Mouse (Mus musculus) neural tube, embryonic 11.5 days (tissue): ENCODE data around the gene Igsf9. TPM values are rescaled to one million over a fixed set of nuclear protein-coding genes. Genes with fewer than 3 reads are reported as not detected.

ENCODE experiments used
- ATAC-seq: fragments of 200-750 bp; cut with Nextera tagmentation; 2 replicates; pipeline ENCODE4 v1.8.0; 2017; ENCODE audit warnings: moderate number of reproducible peaks, mild to moderate bottlenecking, moderate TSS enrichment, moderate library complexity; ENCODE audit not compliant: insufficient read depth, low FRiP score, low TSS enrichment
- DNase-seq: peaks from one replicate; pipeline ENCODE4 v3.0.0-alpha.2; 2015; ENCODE audit warnings: low spot score
- H3K27ac ChIP-seq: fragments of 300-500 bp; sonication (generic); 2 replicates; pipeline ENCODE4 v1.5.1; 2014; ENCODE audit warnings: low read depth, mild to moderate bottlenecking, low read length
- H3K27me3 ChIP-seq: fragments of 300-500 bp; sonication (generic); 2 replicates; pipeline ENCODE4 v1.6.1; 2014; ENCODE audit warnings: mild to moderate bottlenecking, low read length, mixed read lengths; ENCODE audit not compliant: control insufficient read depth, insufficient read depth
- H3K36me3 ChIP-seq: fragments of 300-500 bp; sonication (generic); 2 replicates; pipeline ENCODE4 v1.6.1; 2014; ENCODE audit warnings: mild to moderate bottlenecking, low read length, moderate library complexity, mixed read lengths; ENCODE audit not compliant: control insufficient read depth, insufficient read depth
- H3K4me1 ChIP-seq: fragments of 300-500 bp; sonication (generic); 2 replicates; pipeline ENCODE4 v1.6.1; 2014; ENCODE audit warnings: low read length, mixed read lengths; ENCODE audit not compliant: control insufficient read depth, insufficient read depth
- H3K4me2 ChIP-seq: fragments of 300-500 bp; sonication (generic); 2 replicates; pipeline ENCODE4 v1.6.1; 2014; ENCODE audit warnings: low read depth, mild to moderate bottlenecking, moderate library complexity
- H3K4me3 ChIP-seq: fragments of 300-500 bp; sonication (generic); 2 replicates; pipeline ENCODE4 v1.5.1; 2014; ENCODE audit warnings: low read depth, low read length
- H3K9ac ChIP-seq: fragments of 300-500 bp; sonication (generic); 2 replicates; pipeline ENCODE4 v1.6.1; 2014; ENCODE audit warnings: mild to moderate bottlenecking, low read length
- H3K9me3 ChIP-seq: fragments of 300-500 bp; sonication (generic); 2 replicates; pipeline ENCODE4 v1.6.1; 2016; ENCODE audit warnings: low read length; ENCODE audit not compliant: control insufficient read depth
- WGBS: fragments of 180-500 bp; shearing (Covaris S2); extraction: QIAGEN DNeasy Blood & Tissue Kit; methylation state at CpG from one replicate; pipeline ENCODE4 v1.1.7; 2014; 5-methylcytosine and 5-hydroxymethylcytosine counted together
- polyA plus RNA-seq: library from polyadenylated mRNA; unstranded; fragments of >200 nt; fragmentation: Nextera tagmentation; extraction: Ambion mirVana; gene quantifications from 2 replicates; pipeline ENCODE4 v1.2.1, GENCODE M21; 2014

Gene Igsf9
- polyA plus RNA-seq, 1 experiment from 2014 or later = 59.3 TPM

DNA sequence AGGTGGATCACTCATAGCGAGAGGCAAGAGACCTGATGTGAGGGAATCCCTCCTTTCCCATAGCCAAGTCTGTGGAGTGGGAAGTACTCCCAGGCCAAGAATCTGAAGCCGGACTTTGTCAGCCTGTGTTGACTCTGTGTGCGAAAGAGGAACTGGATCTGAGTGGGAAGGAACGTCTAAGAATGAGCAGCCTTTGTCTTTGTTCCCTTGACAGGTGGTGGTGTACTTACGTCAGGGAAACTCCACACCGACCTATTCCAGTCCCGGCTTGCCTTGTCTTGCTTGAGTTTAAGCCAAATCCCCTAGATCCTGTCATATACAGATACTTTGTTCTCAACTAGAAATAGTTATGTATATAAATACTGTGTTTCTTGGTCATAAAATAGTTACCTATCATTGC, 40.9 kb downstream of the Igsf9 start:
- H3K27me3 ChIP-seq = no peaks in the 10 kb centered on the region
- no peak overlapping the region for H3K9ac ChIP-seq
- H3K4me1 ChIP-seq = peaks cover 7% of the 10 kb centered on the region
- H3K4me3 ChIP-seq = no peak overlapping the region
- no peaks in the 10 kb centered on the region for H3K9me3 ChIP-seq
- H3K36me3 ChIP-seq = no peaks in the 10 kb centered on the region
- ATAC-seq = no peak
- H3K4me2 ChIP-seq = no peak overlapping the region
- no peak overlapping the region for H3K27ac ChIP-seq
- WGBS = 76% methylated on average over 7 of the region's 7 CpGs
- DNase-seq = no peak

DNA sequence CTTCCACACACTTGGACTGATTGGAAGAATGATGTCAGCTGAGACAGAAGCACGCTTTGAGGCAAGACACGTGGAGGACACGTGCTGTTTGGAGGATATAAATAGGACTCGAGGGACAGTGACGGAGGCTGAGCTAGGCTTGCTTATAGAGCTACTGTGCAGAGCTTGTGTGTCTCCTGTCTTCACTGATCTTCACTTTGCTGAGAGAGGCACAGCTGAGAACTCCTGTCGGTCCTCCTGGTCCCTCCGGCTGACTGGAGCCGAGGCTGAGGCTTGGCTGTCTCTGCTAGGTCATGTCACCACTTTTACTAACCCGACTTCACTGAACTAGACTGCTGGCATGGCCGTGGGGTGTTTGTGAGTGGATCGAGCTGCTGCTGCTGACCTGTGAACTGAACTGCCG, 42.1 kb downstream of the Igsf9 start:
- DNase-seq (no peak), ATAC-seq (no peak)
- Histone ChIP-seq H3K9ac (no peak overlapping the region), H3K4me2 (no peak overlapping the region), H3K4me3 (no peak overlapping the region), H3K27me3 (no peaks in the 10 kb centered on the region), H3K27ac (no peak overlapping the region), H3K9me3 (no peaks in the 10 kb centered on the region), H3K4me1 (peaks cover 7% of the 10 kb centered on the region), H3K36me3 (no peaks in the 10 kb centered on the region)
- 67% methylated on average over 12 of the region's 12 CpGs for WGBS

DNA sequence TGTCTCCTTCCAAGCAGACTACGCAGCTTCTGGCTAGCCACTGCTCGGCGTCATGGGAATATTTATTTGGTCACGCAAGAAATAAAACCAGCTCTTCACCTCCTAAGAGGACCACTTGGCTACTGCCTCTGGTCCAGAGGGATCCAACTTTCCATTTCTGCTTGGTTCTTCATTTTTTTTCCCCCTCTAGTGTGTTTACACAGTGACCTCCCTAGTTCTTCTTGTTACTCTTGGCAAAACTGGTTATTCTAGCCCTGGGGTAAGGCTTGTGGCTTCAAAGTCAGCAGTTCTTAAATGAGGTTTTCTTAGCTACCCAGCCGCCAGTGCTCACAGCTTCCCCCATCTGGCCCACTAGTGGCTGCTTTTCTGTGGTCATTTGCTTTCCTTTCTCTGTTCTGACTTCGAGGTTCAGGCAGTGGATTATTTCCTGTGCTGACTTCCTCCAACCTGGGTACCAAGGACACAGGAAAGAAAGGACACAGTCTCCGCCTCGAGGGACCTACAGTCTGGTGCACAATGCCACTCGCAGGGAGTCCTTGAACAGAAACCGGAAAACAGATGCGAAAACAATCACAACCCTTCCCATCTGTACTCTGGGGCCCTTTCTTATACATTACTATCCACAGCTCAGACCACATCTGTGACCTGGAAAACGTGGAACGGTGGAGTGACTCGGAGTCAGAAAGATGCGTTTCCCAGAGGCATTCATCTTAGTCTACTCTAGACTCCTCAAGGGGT, 43.6 kb downstream of the Igsf9 start:
- peak; percentile 50 for DNase-seq
- Histone ChIP-seq H3K4me2 (no peak overlapping the region), H3K27ac (no peak overlapping the region), H3K27me3 (no peaks in the 10 kb centered on the region), H3K9ac (no peak overlapping the region), H3K4me3 (no peak overlapping the region), H3K9me3 (no peaks in the 10 kb centered on the region), H3K4me1 (peaks cover 7% of the 10 kb centered on the region), H3K36me3 (no peaks in the 10 kb centered on the region)
- WGBS = 38% methylated on average over 15 of the region's 15 CpGs
- ATAC-seq = no peak

DNA sequence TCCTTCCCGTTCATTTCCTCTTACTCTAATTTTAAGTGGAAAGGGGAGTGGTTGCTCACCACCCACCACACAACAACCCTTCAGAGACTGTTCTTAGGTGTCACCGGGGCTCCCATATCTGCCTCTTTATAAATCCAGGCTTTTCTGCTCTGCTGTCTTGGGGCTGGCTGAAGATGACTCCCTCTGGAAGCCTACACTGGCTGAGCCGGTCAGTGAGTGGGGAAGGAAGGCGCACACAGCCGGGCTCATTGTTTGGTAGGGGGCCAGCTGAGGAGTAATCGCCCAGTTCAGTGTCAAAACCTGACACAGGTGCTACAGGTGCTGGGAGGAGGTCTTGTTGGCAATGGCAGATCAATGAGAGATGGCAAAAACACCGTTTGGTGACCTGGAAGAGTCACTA, 44.4 kb downstream of the Igsf9 start:
- no peaks in the 10 kb centered on the region for H3K36me3 ChIP-seq
- H3K27me3 ChIP-seq = no peaks in the 10 kb centered on the region
- no peak overlapping the region for H3K27ac ChIP-seq
- WGBS = 74% methylated on average over 7 of the region's 7 CpGs
- H3K4me2 ChIP-seq = no peak overlapping the region
- DNase-seq (no peak), ATAC-seq (no peak)
- H3K4me3 ChIP-seq = no peak overlapping the region
- no peaks in the 10 kb centered on the region for H3K9me3 ChIP-seq
- H3K4me1 ChIP-seq = peaks cover 7% of the 10 kb centered on the region
- H3K9ac ChIP-seq = no peak overlapping the region

DNA sequence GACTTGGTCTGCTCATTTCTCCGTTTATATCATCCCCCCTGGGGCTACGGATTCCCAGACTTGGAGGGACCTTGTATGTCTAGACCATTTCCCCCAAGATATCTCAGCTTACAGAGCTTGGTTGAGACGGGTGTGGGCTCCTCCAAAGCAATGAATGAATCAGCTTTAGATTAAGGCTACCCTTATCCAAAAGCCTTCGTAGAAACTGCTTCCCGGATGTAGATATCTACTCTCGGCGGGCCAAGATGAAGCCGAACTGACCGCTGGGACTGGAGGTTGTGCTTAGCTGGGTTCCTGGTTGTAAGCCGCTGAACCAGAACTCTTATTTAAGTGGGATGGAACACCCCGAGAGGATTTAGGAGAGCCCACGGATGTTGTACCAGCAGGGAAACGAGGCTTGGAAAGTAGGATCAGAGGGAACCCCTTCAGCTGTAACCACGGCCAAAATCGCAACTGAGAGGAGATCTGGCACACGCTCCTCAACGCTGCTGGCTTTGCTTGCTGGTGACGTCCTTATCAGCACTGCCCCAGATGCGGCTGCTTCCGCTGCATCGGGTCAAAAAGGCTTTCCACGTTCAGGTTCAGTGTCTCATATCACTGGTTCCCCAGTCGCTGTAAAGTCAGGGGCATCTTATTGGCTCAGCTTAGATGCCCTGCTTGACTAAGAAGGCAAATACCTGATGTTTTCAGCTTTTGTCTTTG, 44.9 kb downstream of the Igsf9 start:
- H3K36me3 ChIP-seq = no peaks in the 10 kb centered on the region
- ATAC-seq (no peak), DNase-seq (no peak)
- H3K4me3 ChIP-seq = no peak overlapping the region
- peaks cover 3% of the 10 kb centered on the region; the same call in 1 of the 2 replicates for H3K4me1 ChIP-seq
- no peak overlapping the region for H3K4me2 ChIP-seq
- no peaks in the 10 kb centered on the region for H3K27me3 ChIP-seq
- WGBS = 80% methylated on average over 23 of the region's 23 CpGs
- no peaks in the 10 kb centered on the region for H3K9me3 ChIP-seq
- H3K9ac ChIP-seq = no peak overlapping the region
- no peak overlapping the region for H3K27ac ChIP-seq

DNA sequence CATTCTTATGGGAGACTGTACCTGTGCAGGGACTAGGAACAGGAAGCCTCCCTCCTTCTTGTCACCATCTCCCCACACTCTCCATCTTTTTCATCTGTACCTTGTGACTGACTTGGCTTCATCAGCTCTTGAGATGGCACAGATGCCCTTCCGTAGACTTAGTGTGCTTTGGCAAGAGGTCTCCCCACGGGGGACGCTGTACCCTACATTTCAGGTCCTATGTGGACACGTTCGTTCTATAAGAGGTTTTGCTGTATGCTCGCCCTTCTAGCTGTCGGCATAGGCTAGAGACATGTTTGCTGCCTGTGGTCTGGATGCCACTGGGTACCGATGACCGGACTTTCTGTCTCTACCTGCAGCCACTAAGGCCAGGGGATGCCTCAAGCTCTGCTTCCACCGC, 45.8 kb downstream of the Igsf9 start:
- no peaks in the 10 kb centered on the region for H3K27me3 ChIP-seq

DNA sequence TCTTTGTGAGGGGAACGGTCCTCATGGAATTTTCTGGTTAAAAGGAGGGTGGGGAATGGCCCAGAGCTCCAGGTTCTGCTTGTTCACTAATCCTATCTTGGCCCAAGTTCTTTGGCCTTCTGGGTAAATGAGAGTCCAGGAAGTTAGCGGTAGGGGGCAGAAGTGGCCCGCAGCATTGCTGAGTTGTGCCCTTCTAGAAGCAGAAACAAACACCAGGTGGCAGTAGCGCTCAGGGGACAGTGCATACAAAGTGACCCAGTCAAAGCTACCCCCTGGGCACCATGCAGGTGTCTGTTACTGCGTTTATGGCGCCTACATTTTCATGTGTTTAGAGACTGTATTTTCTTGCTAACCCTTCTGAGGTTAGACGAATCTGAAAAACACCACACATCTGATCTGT, 47.1 kb downstream of the Igsf9 start:
- ATAC-seq = peak; percentile 81
- no peak overlapping the region for H3K4me2 ChIP-seq
- H3K27me3 ChIP-seq = no peaks in the 10 kb centered on the region
- H3K4me1 ChIP-seq = peaks cover 3% of the 10 kb centered on the region; the same call in 1 of the 2 replicates
- no peak overlapping the region for H3K27ac ChIP-seq
- no peaks in the 10 kb centered on the region for H3K36me3 ChIP-seq
- no peak overlapping the region for H3K4me3 ChIP-seq
- WGBS = 7% methylated on average over 7 of the region's 7 CpGs
- no peak overlapping the region for H3K9ac ChIP-seq
- no peaks in the 10 kb centered on the region for H3K9me3 ChIP-seq
- peak; percentile 87 for DNase-seq

More for the DNA sequence above, 45.8 kb downstream of the Igsf9 start:
- H3K4me3 ChIP-seq = no peak overlapping the region
- ATAC-seq (no peak), DNase-seq (no peak)
- no peaks in the 10 kb centered on the region for H3K9me3 ChIP-seq
- H3K36me3 ChIP-seq = no peaks in the 10 kb centered on the region
- H3K4me2 ChIP-seq = no peak overlapping the region
- H3K9ac ChIP-seq = no peak overlapping the region
- H3K4me1 ChIP-seq = peaks cover 3% of the 10 kb centered on the region; the same call in 1 of the 2 replicates
- WGBS = 94% methylated on average over 10 of the region's 10 CpGs
- H3K27ac ChIP-seq = no peak overlapping the region

DNA sequence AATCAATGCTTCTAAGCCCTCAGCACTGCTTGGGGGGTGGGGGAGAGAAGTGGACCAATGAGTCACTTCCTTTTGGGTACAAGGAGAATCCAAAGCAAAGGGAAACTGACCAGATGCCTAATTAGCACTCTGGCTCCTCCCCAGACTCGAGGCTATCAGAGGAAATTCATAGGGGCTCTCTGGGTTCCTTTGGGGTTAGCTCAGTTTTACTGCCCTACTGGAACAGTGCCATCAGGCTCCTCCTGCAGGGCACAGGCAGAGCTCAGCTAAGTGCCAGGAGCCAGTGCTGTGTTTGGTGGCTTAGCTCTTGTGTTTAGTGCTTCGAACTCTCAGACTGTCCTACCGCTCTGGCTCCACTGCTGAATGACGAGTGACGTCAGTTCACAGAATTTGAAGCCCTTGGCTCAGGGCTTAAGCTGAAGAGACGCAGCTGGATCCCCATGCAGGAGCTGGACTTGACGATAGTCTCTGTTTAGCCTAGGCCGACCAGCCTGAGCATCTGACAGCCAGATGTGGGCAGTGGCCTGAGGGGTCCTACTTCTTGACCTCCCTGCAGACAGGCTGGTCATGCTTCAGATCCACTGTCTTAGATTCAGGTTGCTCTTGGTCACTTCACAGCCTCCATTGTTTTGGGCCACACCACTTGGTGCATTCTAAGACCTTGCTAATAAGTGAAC, 49.1 kb downstream of the Igsf9 start:
- Histone ChIP-seq H3K36me3 (no peaks in the 10 kb centered on the region), H3K9me3 (no peaks in the 10 kb centered on the region), H3K4me2 (no peak overlapping the region), H3K9ac (no peak overlapping the region), H3K27me3 (no peaks in the 10 kb centered on the region), H3K4me1 (no peaks in the 10 kb centered on the region), H3K4me3 (no peak overlapping the region), H3K27ac (no peak overlapping the region)
- 22% methylated on average over 8 of the region's 8 CpGs for WGBS
- ATAC-seq = no peak
- no peak for DNase-seq
